Mouse (Mus musculus) gastrocnemius, adult 18-20 months (tissue): ENCODE results near the gene Ccnc. TPM values are rescaled to one million over a fixed set of nuclear protein-coding genes. Genes with fewer than 3 reads are reported as not detected.
"Not testable (repeated sequence)": the region's sequence is repeated elsewhere in the genome, so short reads cannot be mapped to it uniquely, and the experiment has no call there.

Experiments used
- DNase-seq: peaks from one replicate; pipeline ENCODE4 v3.0.0; 2021; ENCODE audit warnings: low spot score
- total RNA-seq, 2 experiments: library from RNA; stranded (reverse); gene quantifications; 2 replicates each; pipeline ENCODE4 v1.2.3; 2021

The Ccnc gene
- total RNA-seq, 2 experiments from 2014 or later = 8.5 to 10.7 TPM

DNA sequence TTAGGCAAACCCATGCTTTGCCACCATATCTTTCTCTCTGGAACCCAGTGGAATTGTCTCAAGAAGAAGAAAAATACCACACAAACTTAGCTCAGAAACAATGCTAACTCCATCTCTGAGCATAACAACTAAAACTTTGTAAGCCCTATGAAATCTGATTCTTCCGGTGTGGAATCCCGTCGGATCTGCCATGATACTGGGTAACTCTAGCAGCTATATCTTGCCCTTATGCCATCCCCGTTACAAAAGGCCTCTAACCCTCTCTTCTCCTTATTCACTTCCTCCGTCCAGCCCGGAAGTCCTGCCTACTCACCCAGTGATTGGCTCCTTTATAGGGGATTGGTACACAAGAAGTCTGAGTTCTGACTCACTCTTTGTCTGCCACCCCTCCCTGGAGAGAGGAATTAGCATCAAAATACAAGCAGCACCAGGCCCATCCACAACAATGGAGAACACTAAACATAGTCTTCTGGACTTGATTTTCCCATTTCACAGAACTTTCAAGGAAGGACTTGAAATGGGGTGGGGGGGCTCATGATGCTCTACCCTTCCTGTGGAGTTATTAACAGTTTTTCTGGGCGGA, 4.7 kb upstream of the Ccnc start:
- no peak for DNase-seq

DNA sequence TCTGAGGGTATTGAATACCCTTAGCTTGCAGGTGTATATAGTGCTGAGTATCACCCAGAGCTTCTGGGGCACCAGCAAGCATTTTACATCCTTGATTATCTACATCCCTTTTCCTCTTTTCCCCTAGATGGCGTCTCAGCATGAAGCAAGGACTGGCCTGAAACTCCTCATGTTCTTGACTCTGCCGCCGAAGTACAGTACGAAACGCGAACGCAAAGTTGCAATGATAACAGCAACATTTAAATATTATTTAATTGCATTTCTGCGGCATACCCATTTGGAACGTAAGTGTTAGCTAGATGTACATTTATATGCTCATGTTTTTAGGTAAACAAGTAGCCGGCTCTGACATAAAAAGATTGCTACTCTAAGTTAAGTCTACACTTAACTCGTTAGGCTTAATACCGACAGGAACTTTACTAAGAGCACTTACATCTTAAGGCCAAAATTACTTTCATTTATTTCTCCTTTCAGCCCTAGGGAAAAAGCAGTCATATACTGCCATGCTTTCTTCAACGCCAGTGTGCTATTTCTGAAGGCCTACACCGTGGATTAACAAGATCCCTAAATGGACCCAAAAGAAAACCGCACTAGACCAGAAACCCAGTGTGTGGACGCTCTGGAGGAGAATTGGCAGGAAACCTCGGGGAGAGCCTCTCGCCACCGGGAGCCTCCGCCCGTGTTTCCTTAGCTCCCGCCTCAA, 438 bp upstream of the Ccnc start:
- peak; percentile 45 for DNase-seq

DNA sequence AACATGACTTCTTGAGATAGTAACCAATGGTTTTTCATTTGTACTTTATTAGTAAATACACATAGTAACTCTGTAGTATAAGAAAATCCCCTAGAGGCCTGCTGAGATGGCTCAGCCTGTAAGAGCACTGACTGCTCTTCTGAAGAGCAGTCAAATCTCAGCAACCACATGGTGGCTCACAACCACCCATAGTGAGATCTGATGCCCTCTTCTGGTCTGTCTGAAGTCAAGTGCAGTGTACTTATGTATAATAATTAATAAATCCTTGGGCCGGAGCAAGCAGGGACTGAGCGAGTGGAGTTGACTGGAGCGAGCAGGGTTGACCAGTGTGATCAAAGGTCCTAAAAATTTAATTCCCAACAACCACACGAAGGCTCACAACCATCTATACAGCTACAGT, 11.7 kb downstream of the Ccnc start:
- no peak for DNase-seq

DNA sequence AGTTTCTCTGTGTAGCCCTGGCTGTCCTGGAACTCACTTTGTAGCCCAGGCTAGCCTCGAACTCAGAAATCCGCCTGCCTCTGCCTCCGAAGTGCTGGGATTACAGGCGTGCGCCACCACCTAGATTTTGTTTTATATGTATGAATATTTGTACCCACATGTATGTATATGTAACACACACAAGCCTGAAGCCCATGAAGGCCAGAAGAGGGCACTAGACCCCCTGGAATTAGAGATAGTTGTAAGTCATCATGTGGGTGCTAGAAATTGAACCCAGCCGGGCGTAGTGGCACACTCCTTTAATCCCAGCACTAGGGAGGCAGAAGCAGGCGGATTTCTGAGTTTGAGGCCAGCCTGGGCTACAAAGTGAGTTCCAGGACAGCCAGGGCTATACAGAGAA, 16.6 kb downstream of the Ccnc start:
- not testable (repeated sequence) for DNase-seq

DNA sequence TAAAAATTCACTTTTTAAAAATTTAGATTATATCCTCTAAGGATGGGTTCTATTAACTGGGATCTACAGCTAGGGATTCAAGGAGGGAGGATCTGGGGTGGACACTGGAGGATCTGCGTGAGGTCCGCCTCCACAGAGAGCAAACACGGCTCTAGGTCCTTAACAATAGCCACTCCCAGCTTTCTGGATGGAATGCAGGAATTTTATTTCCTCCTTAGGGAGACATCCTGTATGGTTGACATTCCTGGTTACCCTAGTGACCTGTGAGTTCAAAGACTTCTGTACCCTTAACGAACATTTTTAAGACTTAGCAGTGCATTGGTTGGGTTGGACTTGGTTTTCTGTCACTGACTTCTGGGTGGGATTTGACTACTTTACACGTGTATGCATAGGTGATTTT, 18.2 kb downstream of the Ccnc start:
- DNase-seq = no peak

DNA sequence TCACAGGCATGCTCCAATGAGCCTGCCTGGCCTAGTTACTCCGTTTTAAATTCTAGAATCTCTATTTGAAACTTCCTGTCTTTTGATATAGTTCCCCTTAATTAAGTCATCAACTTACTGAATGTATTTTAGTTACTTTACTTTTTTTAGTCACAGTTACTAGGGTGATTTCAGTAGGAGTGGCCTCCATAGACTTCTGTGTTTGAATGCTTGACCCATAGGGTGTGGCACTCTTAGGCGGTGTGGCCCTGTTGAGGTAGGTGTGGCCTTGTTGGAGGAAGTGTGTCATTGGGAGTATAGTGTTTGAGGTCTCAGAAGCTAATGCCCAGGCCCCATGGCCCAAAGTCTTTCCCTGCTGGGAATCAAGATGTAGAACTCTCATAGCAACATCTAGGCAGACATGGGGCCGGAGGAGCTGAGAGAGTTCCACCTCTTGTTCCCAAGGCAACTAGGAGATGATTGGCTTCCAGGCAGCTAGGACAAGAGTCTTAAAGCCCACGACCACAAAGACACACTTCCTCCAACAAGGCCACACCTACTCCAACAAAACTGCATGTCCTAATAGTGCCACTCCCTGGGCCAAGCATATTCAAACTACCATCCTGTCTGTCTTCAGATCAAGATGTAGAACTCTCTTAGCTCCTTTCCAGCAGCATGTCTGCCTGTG, 27.8 kb downstream of the Ccnc start:
- no peak for DNase-seq

DNA sequence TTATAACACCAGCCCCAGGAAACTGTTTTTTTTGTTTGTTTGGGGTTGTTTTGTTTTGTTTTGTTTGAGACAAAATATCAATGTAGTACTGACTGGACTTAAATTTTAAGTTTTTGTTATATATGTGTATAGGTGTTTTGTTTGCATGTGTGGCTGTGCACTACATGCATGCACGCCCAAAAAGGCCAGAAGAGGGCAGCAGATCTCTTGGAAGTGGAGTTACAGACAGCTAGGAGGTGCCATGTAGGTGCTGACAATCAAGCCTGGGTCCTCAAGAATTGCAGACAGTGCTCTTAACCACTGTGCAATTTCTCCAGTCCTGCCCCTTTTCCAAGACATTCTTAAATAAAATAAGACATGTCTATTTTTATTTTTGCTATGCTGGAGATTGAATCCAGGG, 31.4 kb downstream of the Ccnc start:
- DNase-seq = no peak

DNA sequence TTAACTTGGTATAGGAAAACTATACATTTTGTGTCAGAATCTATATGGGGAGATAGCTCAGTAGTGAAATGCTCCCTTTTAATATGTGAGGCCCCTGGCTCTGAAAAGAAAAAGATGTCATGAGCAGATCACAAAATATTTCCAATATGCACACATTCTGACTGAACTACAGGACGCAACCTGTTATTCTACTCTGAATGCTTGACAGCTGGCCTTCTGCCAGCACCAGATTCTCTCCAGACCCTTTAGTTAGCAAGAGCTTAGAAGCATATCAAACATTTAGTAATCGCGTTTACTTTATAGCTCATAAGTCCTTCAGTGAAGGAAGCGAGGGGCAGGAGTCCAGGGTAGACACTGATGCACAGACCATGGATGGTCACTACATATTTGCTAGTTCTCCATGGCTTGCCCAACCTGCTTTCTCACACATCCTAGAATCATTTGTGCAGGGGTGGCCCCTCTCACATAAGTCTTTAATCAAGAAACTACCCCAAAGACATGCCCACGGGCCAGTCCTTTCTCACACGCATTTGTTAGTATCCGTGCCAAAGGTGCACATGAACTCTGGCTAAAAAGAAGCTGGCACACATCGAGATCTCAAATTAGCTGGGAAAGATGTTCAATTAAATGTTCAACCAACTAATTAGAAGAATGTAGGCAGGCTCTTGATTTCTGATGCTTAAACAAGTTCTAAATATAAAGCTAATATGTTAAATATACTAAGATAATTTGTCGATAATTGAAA, 34.1 kb downstream of the Ccnc start:
- no peak for DNase-seq

DNA sequence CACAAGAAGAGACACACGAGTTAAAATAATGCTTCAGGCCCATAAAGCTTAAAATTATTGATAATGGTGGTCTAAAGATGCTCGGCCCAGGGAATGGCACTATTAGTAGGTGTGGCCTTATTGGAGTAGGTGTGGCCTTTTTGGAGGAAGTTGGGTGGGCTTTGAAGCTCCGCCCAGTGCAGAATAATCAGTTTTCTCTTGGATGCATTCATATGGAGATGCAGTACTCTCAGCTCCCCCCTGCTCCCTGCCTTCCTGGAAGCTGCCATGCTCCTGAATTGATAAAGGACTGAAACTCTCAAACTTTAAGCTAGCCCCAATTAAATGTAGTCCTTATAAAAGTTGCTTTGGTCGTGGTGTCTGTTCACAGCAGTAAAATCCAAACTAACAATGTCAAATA, 36.3 kb downstream of the Ccnc start:
- no peak for DNase-seq

DNA sequence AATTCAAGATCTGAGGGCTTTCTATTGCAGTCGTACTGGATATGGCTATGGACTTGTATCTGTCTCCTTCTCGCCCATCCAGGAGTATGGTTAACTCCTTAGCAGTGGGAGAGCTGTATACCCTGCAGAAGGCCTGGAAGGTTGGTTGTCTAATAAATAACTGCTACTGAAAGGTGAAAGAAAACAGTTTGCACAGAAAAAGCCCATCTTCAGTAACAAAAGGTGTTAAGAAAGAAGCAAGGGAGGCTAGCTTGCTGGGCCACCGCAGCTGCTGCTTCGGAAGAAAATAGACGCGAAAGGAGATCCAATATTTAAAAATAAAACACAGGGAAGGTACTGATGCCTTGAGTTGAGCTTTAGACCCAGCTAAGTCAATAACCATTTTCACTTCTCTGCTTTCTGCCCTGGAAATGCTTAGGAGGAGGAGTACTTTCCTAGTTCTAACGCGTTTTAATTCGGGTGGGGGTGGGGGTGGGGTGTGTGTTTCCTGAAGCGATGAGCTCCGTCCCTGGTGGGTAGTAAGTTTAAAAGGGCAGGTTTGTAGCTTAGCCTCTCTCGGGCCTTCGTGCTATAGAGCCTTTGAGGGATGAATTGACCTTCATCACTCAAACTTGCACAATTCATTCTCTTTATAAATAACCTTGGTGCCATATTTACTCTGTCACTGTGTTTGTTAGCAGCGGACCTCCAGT, 38.8 kb downstream of the Ccnc start:
- DNase-seq = no peak

DNA sequence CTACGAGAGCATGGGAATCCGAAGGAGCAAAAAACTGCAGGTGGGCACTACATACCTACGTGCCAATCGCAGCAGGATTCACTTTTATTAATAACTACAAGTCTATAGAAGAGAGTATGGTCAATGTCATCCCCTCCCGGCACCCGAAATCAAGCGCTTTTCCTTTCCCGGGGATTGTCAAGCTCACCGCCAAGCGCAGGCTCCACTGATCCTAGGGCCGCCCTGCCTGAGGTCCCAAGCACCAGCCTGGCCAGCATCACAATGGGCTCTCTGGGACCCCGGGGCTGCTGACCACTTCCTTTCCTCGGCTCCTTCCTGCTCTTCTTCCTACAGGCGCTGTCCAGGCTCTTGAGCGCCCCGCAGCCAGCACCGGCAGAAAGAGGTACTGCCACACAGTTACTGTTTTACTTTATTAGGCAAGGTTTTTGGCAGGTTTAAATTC, 39.4 kb downstream of the Ccnc start, which contains the start of the genes Usp45 and Tstd3:
Usp45 (plus strand) TSS at position 294 of the 442 bp plus-strand sequence.
Tstd3 (minus strand) TSS at position 350 of the 442 bp plus-strand sequence.
- DNase-seq = peak; percentile 80

DNA sequence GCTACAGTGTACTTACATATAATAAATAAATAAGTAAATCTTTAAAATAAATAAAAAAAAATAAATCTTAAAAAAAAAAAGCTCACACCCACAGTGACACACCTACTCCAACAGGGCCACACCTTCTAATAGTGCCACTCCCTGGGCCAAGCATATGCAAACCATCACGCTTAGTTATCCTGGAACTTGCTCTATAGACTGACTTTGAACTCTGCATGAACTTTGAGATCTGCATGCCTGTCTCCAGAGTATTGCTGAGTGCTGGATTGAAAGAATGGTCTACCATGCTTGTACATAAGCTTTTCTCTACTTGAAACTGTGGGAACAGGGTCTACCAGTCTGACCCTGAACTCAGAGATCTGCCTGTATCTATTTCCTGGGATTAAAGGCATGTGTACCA, 43.6 kb downstream of the Ccnc start:
- DNase-seq = no peak

DNA sequence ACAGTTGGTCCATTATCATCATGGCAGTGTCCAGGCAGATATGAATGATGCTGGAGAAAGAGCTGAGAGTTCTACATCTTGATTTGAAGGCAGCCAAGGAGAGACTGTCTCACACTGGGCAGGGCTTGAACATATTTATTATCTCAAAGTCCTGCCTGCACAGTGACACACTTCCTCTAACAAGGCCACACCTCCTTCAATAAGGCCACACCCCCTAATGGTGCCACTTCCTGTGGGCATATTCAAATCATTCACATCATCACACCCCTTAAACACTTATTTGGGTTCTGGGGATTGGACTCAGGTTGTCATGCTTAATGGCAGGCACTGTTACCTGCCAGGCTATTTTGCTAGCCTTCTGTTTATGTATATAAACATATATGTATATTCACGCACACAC, 44.8 kb downstream of the Ccnc start:
- no peak for DNase-seq

DNA sequence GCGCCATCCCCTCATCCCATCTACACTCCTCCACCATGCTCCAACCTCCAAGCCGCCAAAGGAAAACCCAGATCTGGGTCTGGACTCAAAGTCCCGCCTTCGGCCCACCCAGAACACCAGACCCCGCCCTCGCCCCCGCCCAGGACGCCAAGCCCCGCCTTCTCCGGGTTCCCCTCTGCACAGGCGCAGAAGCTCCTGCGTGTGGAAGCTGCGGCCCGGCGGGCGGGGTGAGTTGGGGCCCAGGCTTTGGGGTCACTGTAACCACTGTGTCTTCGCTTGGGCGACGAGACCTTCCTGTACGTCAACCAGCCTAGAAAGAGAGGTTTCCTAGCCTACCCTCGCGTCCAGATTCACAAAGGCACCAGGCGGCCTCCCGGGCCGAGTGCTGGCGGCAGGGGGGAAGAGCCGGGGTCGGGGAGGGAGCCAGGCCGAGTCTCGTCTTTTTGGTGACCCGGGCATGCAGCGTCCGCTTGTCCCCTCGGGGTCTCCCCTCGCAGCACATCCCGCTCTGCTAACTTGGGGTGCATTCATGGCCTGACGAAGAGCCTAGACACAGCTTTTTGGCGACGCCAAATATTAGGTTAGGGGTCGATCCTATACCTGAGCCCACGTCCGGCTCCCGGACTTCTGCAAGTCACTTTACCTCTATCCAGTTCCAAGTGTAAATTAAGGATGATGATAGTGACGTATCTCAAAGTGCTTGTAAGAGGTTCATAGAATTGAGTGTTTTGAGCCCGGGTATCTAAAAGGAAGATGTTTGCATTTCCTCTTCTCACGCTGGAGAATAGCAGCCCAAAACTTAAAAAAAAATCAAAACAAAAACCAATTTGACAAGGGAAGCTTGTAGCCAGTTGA, 48.8 kb downstream of the Ccnc start:
- peak; percentile 89 for DNase-seq

DNA sequence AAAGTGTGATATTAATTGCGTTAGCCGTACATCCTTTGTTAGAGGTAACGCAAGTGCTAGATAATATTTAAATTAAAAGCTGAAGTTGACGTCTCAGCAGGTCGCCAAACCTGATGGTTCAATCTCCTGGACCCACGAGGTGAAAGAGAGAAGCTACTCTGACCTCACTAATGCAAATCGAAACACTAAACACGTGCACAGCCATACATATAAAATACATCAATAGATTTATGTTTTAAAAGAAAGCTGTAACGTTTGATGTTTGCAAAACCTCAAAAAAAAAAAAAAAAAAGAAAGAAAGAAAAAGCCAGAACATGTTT, 49.4 kb downstream of the Ccnc start:
- no peak for DNase-seq

DNA sequence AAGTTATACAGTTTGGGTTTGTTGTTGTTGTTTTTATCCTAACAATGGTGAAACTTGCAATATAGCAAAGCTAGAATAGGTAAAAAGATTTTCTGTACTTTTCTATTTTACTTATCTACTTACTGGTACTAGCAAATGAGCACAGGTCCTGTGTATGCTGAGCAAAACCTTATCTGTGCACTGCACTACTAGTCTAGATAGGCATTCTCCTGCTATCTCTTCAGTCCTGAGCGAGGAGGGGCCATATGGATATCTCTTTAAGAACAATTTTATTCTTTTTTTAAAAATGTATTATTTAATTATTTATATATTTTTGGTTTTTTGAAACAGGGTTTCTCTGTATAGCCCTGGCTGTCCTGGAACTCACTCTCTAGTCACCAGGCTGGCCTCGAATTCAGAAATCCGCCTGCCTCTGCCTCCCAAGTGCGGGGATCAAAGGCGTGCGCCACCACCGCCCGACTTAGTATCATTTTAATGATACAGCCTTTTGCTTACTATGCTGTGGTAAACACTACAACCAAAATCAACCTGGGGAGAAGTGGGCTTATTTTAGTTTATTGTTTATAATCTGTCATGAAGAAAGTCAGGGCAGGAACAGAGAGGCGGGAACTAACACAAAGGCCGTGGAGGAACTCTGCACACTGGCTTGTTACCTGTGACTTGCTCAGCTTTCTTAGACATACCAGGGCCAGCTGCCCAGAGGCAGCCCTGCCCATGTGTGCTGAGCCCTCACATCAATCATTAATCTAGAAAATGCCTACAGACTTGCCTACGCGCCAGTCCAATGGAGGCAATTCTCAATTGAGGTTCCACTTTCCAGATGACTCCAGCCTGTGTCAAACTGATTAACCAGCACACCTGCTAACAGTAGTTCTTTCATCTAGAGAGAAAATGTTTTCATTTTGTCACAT, 53.6 kb downstream of the Ccnc start:
- no peak for DNase-seq

DNA sequence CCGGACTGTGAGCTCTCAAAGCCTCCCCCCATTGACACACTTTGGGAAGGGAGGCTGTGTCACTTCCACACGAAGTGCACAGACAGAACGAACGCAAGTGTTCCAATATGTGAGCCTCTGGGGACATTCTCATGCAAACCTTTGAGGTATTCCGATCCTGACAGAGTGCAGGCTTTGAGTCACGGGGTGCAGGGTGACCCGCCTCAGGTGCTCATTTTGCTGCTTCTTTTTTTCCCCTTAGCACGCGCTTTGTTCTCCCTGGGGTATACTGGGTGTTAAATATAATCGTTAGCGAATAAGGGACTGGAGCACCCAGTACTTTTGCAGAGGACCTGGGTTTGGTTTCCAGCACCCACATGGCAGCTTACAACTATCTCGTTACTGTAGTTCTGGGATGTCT, 58.8 kb downstream of the Ccnc start:
- DNase-seq = no peak

DNA sequence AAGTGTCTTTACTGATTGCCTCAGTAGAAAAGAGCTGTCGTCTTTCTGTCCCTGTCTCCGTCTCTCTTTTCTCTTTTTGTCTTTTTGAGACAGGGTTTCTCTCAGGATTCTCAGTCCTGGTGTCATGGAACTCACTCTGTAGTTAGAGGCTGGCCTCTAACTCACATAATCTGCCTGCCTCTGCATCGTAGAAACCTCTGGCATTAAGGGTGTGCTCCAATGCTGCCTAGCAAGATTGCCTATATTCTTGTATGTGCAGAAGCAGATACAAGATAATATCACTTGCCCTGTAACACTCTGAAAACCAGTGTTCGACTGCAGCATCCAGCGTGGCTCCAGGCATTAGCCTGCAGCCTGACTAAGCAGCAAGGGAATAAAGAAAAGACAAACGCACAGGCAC, 61.4 kb downstream of the Ccnc start:
- no peak for DNase-seq

DNA sequence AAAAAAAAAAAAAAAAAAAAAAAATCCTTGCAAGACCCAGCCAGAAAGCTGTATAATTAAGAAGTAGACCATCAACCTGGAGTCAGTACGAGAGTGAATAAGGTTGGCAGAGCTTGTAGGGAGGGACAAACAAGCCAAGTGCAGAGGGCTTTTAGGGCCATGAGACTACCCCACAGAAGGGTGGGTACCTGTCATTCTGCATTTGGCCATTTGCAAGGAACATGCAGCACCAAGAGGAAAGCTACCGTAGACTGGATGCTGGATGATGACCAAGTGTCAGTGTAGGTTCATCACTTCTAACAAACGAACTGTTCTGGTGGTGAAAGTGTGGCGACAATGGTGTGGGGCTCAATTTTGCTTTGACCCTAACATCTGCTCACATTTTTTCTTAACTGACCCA, 62.3 kb downstream of the Ccnc start:
- DNase-seq = no peak

DNA sequence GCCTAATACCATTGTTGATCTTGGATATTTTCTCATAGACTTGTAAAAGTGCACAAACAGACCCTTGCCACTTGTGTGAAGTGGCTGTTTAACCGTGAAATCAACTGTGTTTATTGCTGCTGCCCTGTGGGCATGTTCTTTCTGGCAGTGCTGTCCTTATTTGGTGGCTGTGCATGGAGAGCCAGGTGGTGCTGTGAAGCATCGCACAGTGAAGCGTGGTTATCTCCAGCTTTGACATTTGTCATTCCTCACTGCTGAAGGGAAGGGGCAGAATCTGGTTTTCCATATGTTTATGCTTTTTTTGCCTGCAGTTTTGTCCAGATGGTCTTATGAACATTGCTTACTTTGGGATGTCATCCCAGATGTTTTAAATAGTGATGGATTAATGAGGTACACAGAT, 66.1 kb downstream of the Ccnc start:
- no peak for DNase-seq
